Mouse (Mus musculus) cerebellum, postnatal 4 days (tissue): ENCODE measurements at regions not wholly inside any gene's neighbourhood (a gene's known extent, or its start where the extent isn't known, plus 50 kb on each side); places are given as distances from the start of the nearest gene placed in this dataset.

ENCODE experiments used
- DNase-seq, 2 experiments: peaks; one replicate each; pipeline ENCODE4 v3.0.0; 2022; ENCODE audit warnings: low spot score in 2 of 2, mixed read lengths in 1 of 2

- DNase-seq, result no peak
These were observed 54.2 kb upstream of the Cdc42bpa start for GRCm38 (mm10) chr1:179906115-179906514.

GRCm38 (mm10) chr1:179892711-179893110 lies 67.6 kb upstream of the Cdc42bpa start:
- no peak for DNase-seq

- no peak for DNase-seq
These were observed 72.4 kb upstream of the Cdc42bpa start for GRCm38 (mm10) chr1:179887921-179888320.

GRCm38 (mm10) chr1:179881222-179881621 lies 77.7 kb upstream of the Ahctf1 start:
- no peak for DNase-seq

GRCm38 (mm10) chr1:179877893-179878292 lies 74.4 kb upstream of the Ahctf1 start:
- DNase-seq, result no peak

GRCm38 (mm10) chr1:179873772-179874555 lies 70.5 kb upstream of the Ahctf1 start:
- DNase-seq, result no peak

- DNase-seq, result no peak
These were observed 68.5 kb upstream of the Ahctf1 start for GRCm38 (mm10) chr1:179871961-179872360.

GRCm38 (mm10) chr1:179868656-179869055 lies 65.2 kb upstream of the Ahctf1 start:
- DNase-seq, result no peak

- DNase-seq, result no peak
These were observed 64.0 kb upstream of the Ahctf1 start for GRCm38 (mm10) chr1:179867493-179867892.

- DNase-seq, result no peak
These were observed 62.7 kb upstream of the Ahctf1 start for GRCm38 (mm10) chr1:179866056-179866772.

GRCm38 (mm10) chr1:179865561-179865960 lies 62.1 kb upstream of the Ahctf1 start:
- no peak for DNase-seq

GRCm38 (mm10) chr1:179864537-179865226 lies 61.2 kb upstream of the Ahctf1 start:
- no peak for DNase-seq

GRCm38 (mm10) chr1:179863420-179863819 lies 59.9 kb upstream of the Ahctf1 start:
- DNase-seq, result no peak

- no peak for DNase-seq
These were observed 59.5 kb upstream of the Ahctf1 start for GRCm38 (mm10) chr1:179862941-179863340.

- no peak for DNase-seq
These were observed 58.3 kb upstream of the Ahctf1 start for GRCm38 (mm10) chr1:179861776-179862175.

GRCm38 (mm10) chr1:179859552-179859902 lies 56.0 kb upstream of the Ahctf1 start:
- no peak for DNase-seq

GRCm38 (mm10) chr1:179858780-179859551 lies 55.5 kb upstream of the Ahctf1 start:
- DNase-seq, result peak in 1 of 2 experiments; percentile 27

GRCm38 (mm10) chr1:179854288-179854965 lies 50.9 kb upstream of the Ahctf1 start:
- DNase-seq, result no peak
